16 mouse cellular contexts compared by ENCODE assay signal in the genomic region with DNA sequence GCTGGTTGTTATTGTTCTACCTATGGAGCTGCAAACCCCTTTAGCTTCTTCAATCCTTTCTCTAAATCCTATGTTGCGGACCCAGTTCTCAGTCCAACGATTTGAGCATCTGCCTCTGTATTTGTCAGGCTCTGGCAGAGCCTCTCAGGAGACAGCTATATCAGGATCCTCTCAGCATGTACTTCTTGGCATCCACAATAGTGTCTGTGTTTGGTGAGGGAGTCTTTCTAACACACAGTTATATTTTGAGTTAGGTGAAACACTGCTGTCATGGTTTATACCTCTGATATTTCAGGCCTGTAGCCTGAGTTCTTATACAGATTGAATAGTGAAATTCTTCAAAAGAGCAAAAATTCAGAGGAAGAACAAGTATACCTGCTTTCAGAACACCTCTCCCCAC.
DNase-seq lines count a peak whose midpoint lies in the region; ATAC-seq and TF ChIP-seq lines count a peak whose summit lies in the region.
"Had no signal": no experiment of that assay in that cellular context is flagged by ENCODE, and none has a peak within 500 bp of the region (broad histone marks: within the 10 kb centered on the region; RNA-seq: fewer than 3 reads in every experiment).

No protein-coding gene starts in this region.

- H3K9ac ChIP-seq in forebrain, embryonic 16.5 days (replicated peaks; ENCODE audit: low read depth, low read length), result no peak overlapping the region
- H3K9ac ChIP-seq in forebrain, embryonic 11.5 days (ENCODE audit: low read length), result no peak overlapping the region
- H3K9ac ChIP-seq: embryonic facial prominence, embryonic 15.5 days; heart, embryonic 12.5 days; hindbrain, embryonic 14.5 days; limb, embryonic 15.5 days; liver, embryonic 15.5 days had no signal

- no peak for TF ChIP-seq POLR2A in brain, embryonic 14.5 days (IDR thresholded peaks at IDR 0.05; ENCODE audit: borderline replicate concordance, extremely low read depth, insufficient read depth, insufficient read length, poor library complexity, severe bottlenecking)

- H3K27me3 ChIP-seq in forebrain, embryonic 16.5 days (replicated peaks; ENCODE audit: control insufficient read depth, insufficient read depth, low read length), result no peaks in the 10 kb centered on the region
- no peaks in the 10 kb centered on the region for H3K27me3 ChIP-seq in forebrain, embryonic 11.5 days (ENCODE audit: control insufficient read depth, insufficient read depth, low read length)
- H3K27me3 ChIP-seq: embryonic facial prominence, embryonic 15.5 days; heart, embryonic 12.5 days; limb, embryonic 15.5 days; liver, embryonic 15.5 days had no signal

- 51% methylated on average over 2 of the region's 2 CpGs for WGBS in forebrain, embryonic 16.5 days
- 85% methylated on average over 2 of the region's 2 CpGs for WGBS in forebrain, embryonic 11.5 days

- no peak overlapping the region for H3K4me3 ChIP-seq in forebrain, embryonic 16.5 days (replicated peaks; ENCODE audit: low read length)
- H3K4me3 ChIP-seq in forebrain, embryonic 11.5 days (ENCODE audit: low read depth, low read length), result no peak overlapping the region
- H3K4me3 ChIP-seq: embryonic facial prominence, embryonic 15.5 days; heart, embryonic 12.5 days; limb, embryonic 15.5 days; liver, embryonic 15.5 days had no signal

- DNase-seq in forebrain, embryonic 11.5 days (ENCODE audit: low spot score), result no peak
- peak; percentile 13 for DNase-seq in brain, embryonic 14.5 days (ENCODE audit: low read depth)
- peak; percentile 10 to 11 for DNase-seq in frontal cortex, postnatal 14 days (ENCODE audit: low spot score in 2 of 2)
- peak; percentile 18 to 87 for DNase-seq in left cerebral cortex, postnatal 25 days (ENCODE audit: low spot score in 2 of 2)
- DNase-seq in adrenal gland, postnatal 36 days, result no peak
- no peak for DNase-seq in adipocyte (ENCODE audit: low spot score)
- DNase-seq: cerebellum, adult 9-11 months; kidney, adult 8-10 months; kidney, postnatal 25 days had no signal

- no peak for TF ChIP-seq CTCF in brain, embryonic 14.5 days (IDR thresholded peaks at IDR 0.05; ENCODE audit: borderline replicate concordance, extremely low read depth, insufficient read depth, insufficient read length)

- H3K4me1 ChIP-seq in forebrain, embryonic 16.5 days (replicated peaks; ENCODE audit: control insufficient read depth, insufficient read depth, low read length), result no peaks in the 10 kb centered on the region
- no peaks in the 10 kb centered on the region for H3K4me1 ChIP-seq in forebrain, embryonic 11.5 days (replicated peaks; ENCODE audit: control insufficient read depth, insufficient read depth, low read length)
- H3K4me1 ChIP-seq: embryonic facial prominence, embryonic 15.5 days; heart, embryonic 12.5 days; limb, embryonic 15.5 days; liver, embryonic 15.5 days had no signal

- intact Hi-C loops in left cerebral cortex, postnatal 25 days (cut with DNase I), result no loop called here

- ATAC-seq in forebrain, embryonic 16.5 days, result 0 out of 2 replicates have a peak, but pooled peaks have one; percentile 40
- no peak for ATAC-seq in forebrain, embryonic 11.5 days (replicated peaks; ENCODE audit: low FRiP score)

- H3K9me3 ChIP-seq in forebrain, embryonic 16.5 days (ENCODE audit: control insufficient read depth, low read length), result no peaks in the 10 kb centered on the region
- no peaks in the 10 kb centered on the region for H3K9me3 ChIP-seq in forebrain, embryonic 11.5 days (ENCODE audit: control insufficient read depth, low read length)
- H3K9me3 ChIP-seq: embryonic facial prominence, embryonic 15.5 days; heart, embryonic 12.5 days; limb, embryonic 15.5 days; liver, embryonic 15.5 days had no signal

- H3K36me3 ChIP-seq in forebrain, embryonic 16.5 days (ENCODE audit: control insufficient read depth, insufficient read depth), result no peaks in the 10 kb centered on the region
- no peaks in the 10 kb centered on the region for H3K36me3 ChIP-seq in forebrain, embryonic 11.5 days (ENCODE audit: control insufficient read depth, insufficient read depth, low read length)
- H3K36me3 ChIP-seq: embryonic facial prominence, embryonic 15.5 days; heart, embryonic 12.5 days; limb, embryonic 15.5 days; liver, embryonic 15.5 days had no signal

- H3K4me2 ChIP-seq in forebrain, embryonic 16.5 days (ENCODE audit: low read length), result no peak overlapping the region
- H3K4me2 ChIP-seq in forebrain, embryonic 11.5 days (ENCODE audit: low read depth, low read length, severe bottlenecking), result no peak overlapping the region
- H3K4me2 ChIP-seq: embryonic facial prominence, embryonic 15.5 days; heart, embryonic 12.5 days; hindbrain, embryonic 14.5 days; limb, embryonic 15.5 days; liver, embryonic 15.5 days; midbrain, embryonic 11.5 days had no signal

- no peak overlapping the region for H3K27ac ChIP-seq in forebrain, embryonic 16.5 days (ENCODE audit: low read length)
- H3K27ac ChIP-seq in forebrain, embryonic 11.5 days (ENCODE audit: low read depth, low read length), result no peak overlapping the region
- H3K27ac ChIP-seq: embryonic facial prominence, embryonic 15.5 days; hindbrain, embryonic 14.5 days; limb, embryonic 15.5 days; liver, embryonic 15.5 days had no signal

Comparison
In these comparisons a context has a peak if more than half of its experiments do, and no peak if none do; other contexts are left out.
1. DNase-seq: peak in brain, embryonic 14.5 days (single experiment), frontal cortex, postnatal 14 days (2 of 2) and left cerebral cortex, postnatal 25 days (2 of 2); none in forebrain, embryonic 11.5 days (single experiment), adrenal gland, postnatal 36 days (0 of 2) and adipocyte (single experiment).